ENCODE assay signal across 9 mouse cellular contexts in genomic region chr11:76997916-76998704, GRCm38 (mm10). TPM values are rescaled to one million over a fixed set of nuclear protein-coding genes. Genes with fewer than 3 reads are reported as not detected.
A peak's percentile ranks its signal among the peaks of the same experiment; 100 is the strongest.
DNase-seq lines count a peak whose midpoint lies in the region; ATAC-seq and TF ChIP-seq lines count a peak whose summit lies in the region.
"Had no signal": no experiment of that assay in that cellular context is flagged by ENCODE, and none has a peak within 500 bp of the region (broad histone marks: within the 10 kb centered on the region; RNA-seq: fewer than 3 reads in every experiment).

Gene Slc6a4 (plus strand): TSS chr11:76998603.

- intact Hi-C loops in gastrocnemius, adult 2 months (cut with DNase I): loop anchor here (1.0 kb wide), 1 partner anchor 95 kb away; no protein-coding TSS in a partner anchor

- peaks cover 5% of the 10 kb centered on the region; the same call in 1 of the 2 replicates for H3K4me1 ChIP-seq in forebrain, embryonic 11.5 days (replicated peaks; ENCODE audit: control insufficient read depth, insufficient read depth, low read length)
- peaks cover 30% of the 10 kb centered on the region for H3K4me1 ChIP-seq in kidney, embryonic 15.5 days
- H3K4me1 ChIP-seq in midbrain, embryonic 15.5 days: peaks cover 14% of the 10 kb centered on the region

- H3K9me3 ChIP-seq in forebrain, embryonic 11.5 days (ENCODE audit: control insufficient read depth, low read length): no peaks in the 10 kb centered on the region
- H3K9me3 ChIP-seq in kidney, embryonic 15.5 days (replicated peaks): no peaks in the 10 kb centered on the region
- H3K9me3 ChIP-seq in midbrain, embryonic 15.5 days: no peaks in the 10 kb centered on the region

- peak within 1 kb of the TSS; percentile 74 for H3K4me3 ChIP-seq in gastrocnemius, adult 2 months
- peak within 1 kb of the TSS; percentile 29 for H3K4me3 ChIP-seq in forebrain, embryonic 11.5 days (ENCODE audit: low read depth, low read length)
- peak within 1 kb of the TSS; percentile 53 for H3K4me3 ChIP-seq in kidney, embryonic 15.5 days (replicated peaks)
- H3K4me3 ChIP-seq in midbrain, embryonic 15.5 days: peak within 1 kb of the TSS; percentile 55

- peak; percentile 21 for DNase-seq in gastrocnemius, adult 2 months
- DNase-seq in gastrocnemius, postnatal 10 days: no peak
- peak; percentile 52 for DNase-seq in Muller cell, postnatal 12 days (ENCODE audit: inconsistent ontology term)
- peak; percentile 69 for DNase-seq in forebrain, embryonic 11.5 days (ENCODE audit: low spot score)
- DNase-seq in urinary bladder, adult 2 months (ENCODE audit: low spot score): no peak
- no peak for DNase-seq in gastrocnemius, postnatal 25 days

- peaks cover 32% of the 10 kb centered on the region for H3K27me3 ChIP-seq in forebrain, embryonic 11.5 days (ENCODE audit: control insufficient read depth, insufficient read depth, low read length)
- peaks cover 60% of the 10 kb centered on the region for H3K27me3 ChIP-seq in kidney, embryonic 15.5 days
- peaks cover 53% of the 10 kb centered on the region for H3K27me3 ChIP-seq in midbrain, embryonic 15.5 days (replicated peaks)

- 0 out of 2 replicates have a peak within 1 kb of the TSS, but pooled peaks have one; percentile 20 for H3K27ac ChIP-seq in gastrocnemius, adult 2 months
- no peak within 1 kb of the TSS for H3K27ac ChIP-seq in forebrain, embryonic 11.5 days (ENCODE audit: low read depth, low read length)
- no peak within 1 kb of the TSS for H3K27ac ChIP-seq in kidney, embryonic 15.5 days
- H3K27ac ChIP-seq in midbrain, embryonic 15.5 days: no peak within 1 kb of the TSS
- H3K27ac ChIP-seq: macrophage had no signal

- H3K9ac ChIP-seq in forebrain, embryonic 11.5 days (ENCODE audit: low read length): peak within 1 kb of the TSS; percentile 27; the same call in 1 of the 2 replicates
- peak within 1 kb of the TSS; percentile 21; the same call in 1 of the 2 replicates for H3K9ac ChIP-seq in kidney, embryonic 15.5 days
- H3K9ac ChIP-seq in midbrain, embryonic 15.5 days: peak within 1 kb of the TSS; percentile 43

- H3K36me3 ChIP-seq in forebrain, embryonic 11.5 days (ENCODE audit: control insufficient read depth, insufficient read depth, low read length): no peaks in the 10 kb centered on the region
- no peaks in the 10 kb centered on the region for H3K36me3 ChIP-seq in kidney, embryonic 15.5 days
- no peaks in the 10 kb centered on the region for H3K36me3 ChIP-seq in midbrain, embryonic 15.5 days (replicated peaks)

- ATAC-seq in forebrain, embryonic 11.5 days (replicated peaks; ENCODE audit: low FRiP score): no peak
- ATAC-seq in kidney, embryonic 15.5 days (replicated peaks; ENCODE audit: low FRiP score): no peak
- no peak for ATAC-seq in midbrain, embryonic 15.5 days (replicated peaks)

- under 1% methylated on average over 51 of the region's 52 CpGs for WGBS in forebrain, embryonic 11.5 days
- under 1% methylated on average over 51 of the region's 52 CpGs for WGBS in kidney, embryonic 15.5 days
- WGBS in midbrain, embryonic 15.5 days: under 1% methylated on average over 50 of the region's 52 CpGs

- TF ChIP-seq CTCF in gastrocnemius, adult 2 months (IDR thresholded peaks at IDR 0.05): no peak

- H3K4me2 ChIP-seq in forebrain, embryonic 11.5 days (ENCODE audit: low read depth, low read length, severe bottlenecking): peak within 1 kb of the TSS; percentile 60
- H3K4me2 ChIP-seq in kidney, embryonic 15.5 days: peak within 1 kb of the TSS; percentile 90
- H3K4me2 ChIP-seq in midbrain, embryonic 15.5 days: peak within 1 kb of the TSS; percentile 96

RNA-seq across cellular contexts. Expression of gene Slc6a4, which starts in this region (rescaled TPM):
- under 1 TPM; 0.17 to 0.20 TPM for total RNA-seq in gastrocnemius, adult 2 months (2021)
- 1 to 10 TPM in 1 of 2 experiments, under 1 TPM in 1; 0.79 to 1.2 TPM for total RNA-seq in gastrocnemius, postnatal 10 days (2021)
- polyA plus RNA-seq in forebrain, embryonic 11.5 days (2014; fragmentation: Nextera tagmentation; extraction: Ambion mirVana): 0.41 and 1.2 TPM in 2 replicates
- polyA plus RNA-seq in kidney, embryonic 15.5 days (2015; fragmentation: Nextera tagmentation; extraction: Ambion mirVana): 1.6 and 2.1 TPM in 2 replicates
- polyA plus RNA-seq in midbrain, embryonic 15.5 days (2015; fragmentation: Nextera tagmentation; extraction: Ambion mirVana): 5.7 TPM in 2 replicates
- polyA plus RNA-seq in urinary bladder, adult 2 months (2012; rRNA removed): 0.87 and 0.91 TPM in 2 replicates
- under 1 TPM in 1 of 2 experiments, not detected in 1; 0.56 TPM for total RNA-seq in gastrocnemius, postnatal 25 days (2021)

Comparison
In these comparisons a context has a peak if more than half of its experiments do, and no peak if none do; other contexts are left out.
1. Peak in DNase-seq, H3K4me3 ChIP-seq and H3K27ac ChIP-seq in gastrocnemius, adult 2 months; RNA of the gene not detected or under 1 TPM.
2. DNase-seq: peak in Muller cell, postnatal 12 days (single experiment) and forebrain, embryonic 11.5 days (single experiment); none in gastrocnemius, postnatal 10 days (single experiment), urinary bladder, adult 2 months (single experiment) and gastrocnemius, postnatal 25 days (single experiment).
3. Peak in every context shown above with its lines, with median percentiles within 50 percentile points of each other: H3K4me3 ChIP-seq, H3K4me2 ChIP-seq and H3K9ac ChIP-seq.